Mouse (Mus musculus) gonadal fat pad, adult 2 months (tissue): ENCODE data around the gene Ube2f. TPM values are rescaled to one million over a fixed set of nuclear protein-coding genes. Genes with fewer than 3 reads are reported as not detected.

Experiments
- DNase-seq: peaks from one replicate; pipeline ENCODE4 v3.0.0-alpha.2; 2012; ENCODE audit warnings: low read depth
- polyA plus RNA-seq: library from polyadenylated mRNA; depleted of rRNA; stranded (reverse); fragments of >200 nt; gene quantifications from 2 replicates; pipeline ENCODE4 v1.2.3, GENCODE M21; 2012; rRNA removed

Ube2f gene
- 35.1 and 37.7 TPM in 2 replicates for polyA plus RNA-seq

DNA sequence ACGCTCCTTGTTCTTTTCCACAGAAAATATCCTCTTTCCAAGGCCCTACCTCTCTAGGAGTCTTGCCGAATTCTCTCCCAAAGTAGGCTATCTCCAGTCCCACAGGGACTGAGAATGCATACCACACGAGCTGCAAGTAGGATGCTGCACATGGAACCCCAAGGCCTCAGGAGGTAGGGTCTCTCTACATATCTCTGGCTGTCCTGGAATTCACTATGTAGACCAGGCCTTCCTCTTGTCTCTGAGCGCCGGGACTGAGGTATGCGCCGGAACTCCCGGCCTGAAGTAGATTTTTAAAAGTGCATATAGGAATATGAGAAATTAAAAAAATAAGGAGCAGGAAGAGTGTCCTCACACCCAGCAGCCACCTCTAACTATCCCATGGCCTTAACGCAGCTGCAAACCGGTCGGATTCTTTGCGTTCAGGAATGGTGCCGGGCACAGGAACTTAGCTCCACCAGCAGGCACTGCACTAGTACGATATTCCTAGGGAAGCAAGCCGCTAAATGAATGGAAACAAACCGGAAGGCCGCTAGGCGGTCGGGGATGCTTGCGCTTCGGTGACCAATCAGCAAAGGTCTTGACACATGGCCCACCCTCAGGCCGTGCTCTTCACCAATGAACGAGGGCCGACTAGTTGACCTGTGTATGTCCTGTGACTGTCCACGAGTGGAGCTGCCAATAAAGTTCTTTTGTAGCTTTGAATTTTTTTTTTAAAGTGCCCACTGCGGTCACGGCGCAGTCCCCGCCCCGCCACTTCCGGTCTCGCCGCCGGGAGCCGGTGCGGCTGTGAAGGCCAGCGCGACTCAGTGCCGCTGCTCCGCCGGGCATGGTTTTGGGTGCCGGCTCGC lies at the start of gene Ube2f:
TSS of gene Ube2f (plus strand) at position 741 of the 851 bp plus-strand sequence.
- DNase-seq: peak; percentile 87

DNA sequence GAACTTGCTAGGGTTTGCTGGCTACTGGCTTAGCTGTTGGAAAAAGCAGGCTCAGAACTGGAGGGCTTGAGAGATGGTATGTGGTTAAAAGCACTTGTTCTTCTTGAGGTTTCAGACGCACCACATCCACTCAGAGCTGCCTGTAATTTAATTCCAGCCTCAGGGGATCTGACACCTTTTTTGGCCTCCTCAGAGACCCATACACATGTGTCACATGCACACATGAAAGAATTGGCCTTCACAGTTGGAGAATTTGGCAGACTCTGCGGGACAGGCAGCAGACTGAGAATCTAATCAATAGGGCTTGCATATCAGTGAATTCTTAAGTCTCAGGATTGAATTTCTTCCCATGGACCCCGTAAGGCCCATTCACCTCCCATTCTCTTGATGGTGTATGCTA lies 49.0 kb upstream of the Ube2f start:
- no peak for DNase-seq

DNA sequence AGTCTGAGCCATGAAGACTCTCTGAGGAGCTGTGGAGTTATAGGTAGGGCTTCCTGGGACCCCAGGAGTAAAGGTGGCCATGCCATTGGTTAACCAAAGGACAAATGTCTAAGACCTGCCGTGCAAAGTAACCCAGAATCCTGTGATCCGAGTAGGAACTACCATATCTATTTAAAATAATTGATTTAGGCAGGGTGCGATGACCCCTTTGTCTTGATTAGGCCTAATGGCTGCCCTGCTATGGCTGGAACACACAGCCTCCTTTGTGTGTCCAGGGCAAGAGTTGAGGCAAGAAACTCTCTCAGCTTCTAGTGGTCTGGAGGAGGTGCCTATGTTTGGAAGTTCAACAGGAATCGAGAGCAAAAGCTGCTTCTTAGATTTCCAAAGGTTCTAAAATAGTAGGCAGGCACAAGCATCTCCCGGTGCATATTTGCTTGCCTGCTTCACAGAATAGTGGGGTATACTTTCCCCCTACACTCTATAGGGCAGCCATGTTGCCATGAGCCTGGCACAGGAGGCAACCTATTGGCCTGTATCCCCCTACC lies 45.8 kb upstream of the Ube2f start:
- DNase-seq: no peak

DNA sequence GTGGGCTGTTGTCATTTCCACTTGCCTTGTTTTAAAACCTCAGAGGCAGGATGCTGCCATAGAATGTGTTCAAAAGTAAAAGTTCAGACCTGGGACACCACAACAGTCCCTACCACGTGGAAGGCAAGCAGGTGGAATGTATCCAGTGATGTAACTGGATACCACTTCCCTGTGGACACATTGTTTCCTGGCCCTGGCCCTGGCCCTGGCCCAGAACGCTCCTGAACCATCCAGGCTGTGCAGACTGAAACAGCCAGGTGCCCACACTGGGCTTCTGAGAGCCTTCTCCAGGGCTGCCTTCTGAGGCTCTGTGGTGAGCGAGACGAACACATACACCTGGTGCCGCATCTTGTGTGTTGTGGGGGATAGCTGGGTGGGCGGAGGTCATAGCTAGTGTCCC lies 44.5 kb upstream of the Ube2f start:
- no peak for DNase-seq

DNA sequence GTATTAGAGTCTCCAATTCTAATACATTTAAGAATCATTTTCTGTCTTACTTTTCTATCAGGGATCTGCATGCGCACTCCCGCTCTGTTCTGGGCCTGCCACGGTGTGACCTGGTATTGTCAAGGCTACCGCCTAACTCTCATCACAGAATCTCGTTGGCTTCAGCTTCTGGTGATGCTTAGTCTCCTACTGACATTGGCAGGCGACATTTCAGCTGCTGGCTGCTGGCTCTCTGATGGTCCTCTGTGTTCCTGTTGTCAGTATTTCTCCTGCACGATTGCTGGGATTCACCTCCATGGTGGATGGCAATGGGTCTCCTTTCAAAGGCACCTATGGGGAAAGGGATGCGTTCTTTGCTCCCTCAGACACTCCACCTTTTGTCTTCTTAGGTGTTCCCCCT lies 43.8 kb upstream of the Ube2f start:
- no peak for DNase-seq

DNA sequence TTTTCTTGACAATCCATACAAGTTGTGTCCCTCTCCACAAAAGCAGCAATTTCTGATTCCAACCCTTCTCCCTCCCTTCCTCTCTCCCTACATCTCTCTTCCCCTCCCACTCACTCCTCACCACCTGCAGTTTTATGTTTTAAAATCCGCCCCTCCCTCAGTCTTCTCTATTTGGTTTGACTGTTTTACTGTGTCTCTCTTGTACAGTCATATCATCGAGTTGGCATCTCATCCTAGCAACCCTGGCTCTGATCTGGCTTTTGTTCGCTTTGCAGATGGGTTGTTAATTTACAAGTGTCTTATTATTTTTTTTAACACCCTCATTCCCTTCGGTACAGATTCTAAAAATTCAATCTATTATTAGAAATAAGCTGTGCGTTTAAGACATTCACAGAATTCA lies 43.2 kb upstream of the Ube2f start:
- DNase-seq: no peak

DNA sequence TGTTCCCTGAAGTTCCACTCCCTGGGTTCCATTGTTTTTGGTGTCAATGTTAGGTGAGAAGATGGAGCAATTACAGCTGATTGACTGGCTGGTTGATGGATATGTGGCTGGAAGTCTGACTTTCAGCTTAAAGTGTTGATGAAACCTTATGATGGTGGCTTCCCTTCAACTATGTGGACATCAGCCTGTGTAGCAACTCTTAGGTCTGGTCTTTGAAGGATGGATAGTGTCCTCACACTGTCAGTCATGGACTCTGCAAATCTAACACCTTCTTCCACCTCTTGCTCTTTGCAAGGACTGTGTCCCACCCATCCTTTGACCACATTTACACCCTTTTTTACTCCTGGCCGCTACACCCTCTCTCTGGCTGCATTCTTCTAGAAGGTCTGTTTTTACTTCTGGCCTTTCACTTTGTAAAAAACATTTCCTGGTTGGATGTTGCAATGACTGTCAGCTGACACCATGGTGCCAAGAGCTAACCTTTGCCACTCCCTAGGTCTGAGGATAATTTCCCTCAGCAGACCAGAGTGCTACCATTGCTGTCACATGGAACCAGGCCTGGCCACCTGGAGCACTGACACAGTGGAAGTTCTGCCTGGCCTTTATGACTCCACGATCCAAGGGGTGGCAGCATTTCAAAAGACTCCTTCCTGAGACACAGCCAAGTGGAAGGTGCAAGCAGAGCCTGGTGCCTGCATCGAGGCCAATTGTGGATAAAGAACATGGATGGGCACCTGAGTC lies 42.6 kb upstream of the Ube2f start:
- DNase-seq: no peak

DNA sequence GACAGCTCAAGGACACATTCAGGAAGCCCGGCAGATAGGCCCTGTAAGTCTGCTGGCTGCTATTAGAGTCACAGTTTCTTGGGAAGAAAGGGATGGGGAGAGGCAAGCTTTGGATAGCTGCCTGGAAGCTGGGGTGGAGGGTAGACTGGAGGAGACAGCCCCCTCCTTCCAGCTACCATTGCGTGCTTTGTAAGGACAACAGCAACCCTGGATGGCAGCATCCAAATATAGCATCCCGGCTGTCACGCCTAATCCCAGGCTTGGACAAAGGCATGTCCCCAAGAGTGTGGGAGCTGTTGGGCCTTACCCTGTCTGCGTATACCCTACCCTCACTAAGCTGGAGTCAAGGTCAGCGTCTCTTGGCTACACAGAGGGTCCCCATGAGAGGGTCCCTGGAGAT lies 40.8 kb upstream of the Ube2f start:
- DNase-seq: no peak

DNA sequence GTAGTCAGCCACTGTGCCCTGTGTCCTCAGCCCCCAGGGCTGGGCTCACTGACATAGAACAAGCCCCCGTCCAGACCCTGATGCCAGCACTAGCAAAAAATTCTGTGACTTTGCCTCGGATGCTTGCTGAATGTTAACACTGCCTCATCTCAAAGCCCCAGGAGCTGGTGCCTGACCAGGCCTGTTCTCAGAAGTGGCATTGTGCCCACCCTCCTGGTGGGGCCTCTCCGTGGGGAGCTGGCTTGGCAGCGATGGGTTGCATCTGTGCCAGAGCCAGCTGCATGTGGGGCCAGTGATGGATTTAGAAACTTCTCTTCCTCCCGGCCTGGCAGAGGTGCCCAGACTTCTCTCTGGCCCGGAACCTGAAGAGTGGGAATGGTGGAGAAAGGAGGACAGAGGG lies 40.3 kb upstream of the Ube2f start:
- DNase-seq: no peak

DNA sequence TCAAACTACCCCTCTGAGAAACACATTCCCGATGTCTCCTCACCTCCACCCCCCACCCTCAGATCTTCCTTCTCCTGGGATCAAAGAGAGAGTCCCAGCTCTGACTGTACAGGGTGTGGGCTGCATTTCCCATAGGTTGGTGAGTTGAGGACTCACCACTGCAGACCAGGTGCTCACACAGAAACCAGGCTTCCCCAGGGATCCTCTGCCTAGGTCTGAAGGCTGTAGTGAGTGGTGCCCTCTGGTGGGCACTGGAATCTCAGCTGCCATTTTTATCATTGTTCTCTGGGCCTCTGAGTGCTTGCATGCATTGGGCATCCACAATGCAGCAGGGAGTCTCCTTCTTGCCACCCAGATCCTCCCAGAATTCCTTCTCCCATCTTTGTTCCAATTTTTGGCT lies 39.0 kb upstream of the Ube2f start:
- no peak for DNase-seq

DNA sequence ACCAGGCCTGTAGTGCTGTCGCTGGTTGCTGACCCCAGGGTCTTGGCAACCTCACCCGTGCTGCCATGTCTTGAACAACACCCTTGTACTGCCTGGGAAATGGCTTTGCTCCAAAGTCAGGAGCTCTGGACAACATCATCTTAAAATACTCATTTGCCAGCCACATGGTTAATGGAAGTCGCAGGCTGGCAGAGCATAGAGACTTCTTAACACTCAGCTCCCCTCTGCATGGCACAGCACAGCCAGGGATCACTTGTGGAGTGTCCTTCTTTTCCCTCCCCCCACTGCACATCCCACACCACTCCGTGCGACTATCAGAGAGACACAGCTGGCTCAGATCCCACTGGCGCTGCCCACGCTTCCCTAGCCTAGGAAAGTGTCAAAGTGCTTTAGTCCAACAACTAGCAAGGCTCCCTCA lies 38.5 kb upstream of the Ube2f start:
- no peak for DNase-seq

DNA sequence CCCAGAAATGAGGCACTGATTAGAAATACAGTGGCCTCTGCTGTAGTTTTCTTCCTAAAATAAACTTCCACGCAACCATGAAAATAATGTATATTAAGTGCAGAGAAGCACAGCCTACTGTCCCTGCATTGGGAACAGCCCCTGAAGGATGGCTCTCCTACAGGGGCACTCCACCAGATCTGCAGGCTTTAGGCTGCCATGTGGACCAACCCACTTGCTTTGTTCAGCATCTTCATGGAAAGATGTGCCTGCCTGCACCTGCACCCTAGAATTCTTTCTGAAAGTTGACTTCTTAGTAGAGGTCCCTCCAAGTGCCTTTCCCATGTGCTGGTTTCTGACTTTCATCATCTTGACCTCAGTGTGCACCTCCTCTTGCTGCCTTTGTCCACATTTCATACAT lies 34.8 kb upstream of the Ube2f start:
- DNase-seq: no peak

DNA sequence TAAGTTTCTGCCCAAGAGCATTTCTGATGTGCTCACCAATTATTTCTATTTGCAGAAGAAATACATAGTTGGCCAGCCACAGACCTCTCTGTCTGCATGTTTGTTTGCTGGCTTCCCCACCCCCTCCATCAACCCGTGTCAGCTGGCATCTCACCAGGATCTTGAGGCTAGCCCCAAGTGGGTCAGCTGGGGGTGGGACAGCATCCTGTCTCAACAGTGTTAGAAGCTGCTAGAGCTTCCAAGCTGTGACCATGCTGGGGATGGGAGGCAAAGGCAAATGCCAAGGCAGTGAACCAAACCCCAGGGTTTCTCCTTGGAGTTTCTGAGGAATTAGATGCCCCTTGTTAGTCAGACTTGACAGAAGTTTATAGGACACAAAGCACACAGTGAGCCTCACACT lies 34.1 kb upstream of the Ube2f start:
- DNase-seq: no peak

DNA sequence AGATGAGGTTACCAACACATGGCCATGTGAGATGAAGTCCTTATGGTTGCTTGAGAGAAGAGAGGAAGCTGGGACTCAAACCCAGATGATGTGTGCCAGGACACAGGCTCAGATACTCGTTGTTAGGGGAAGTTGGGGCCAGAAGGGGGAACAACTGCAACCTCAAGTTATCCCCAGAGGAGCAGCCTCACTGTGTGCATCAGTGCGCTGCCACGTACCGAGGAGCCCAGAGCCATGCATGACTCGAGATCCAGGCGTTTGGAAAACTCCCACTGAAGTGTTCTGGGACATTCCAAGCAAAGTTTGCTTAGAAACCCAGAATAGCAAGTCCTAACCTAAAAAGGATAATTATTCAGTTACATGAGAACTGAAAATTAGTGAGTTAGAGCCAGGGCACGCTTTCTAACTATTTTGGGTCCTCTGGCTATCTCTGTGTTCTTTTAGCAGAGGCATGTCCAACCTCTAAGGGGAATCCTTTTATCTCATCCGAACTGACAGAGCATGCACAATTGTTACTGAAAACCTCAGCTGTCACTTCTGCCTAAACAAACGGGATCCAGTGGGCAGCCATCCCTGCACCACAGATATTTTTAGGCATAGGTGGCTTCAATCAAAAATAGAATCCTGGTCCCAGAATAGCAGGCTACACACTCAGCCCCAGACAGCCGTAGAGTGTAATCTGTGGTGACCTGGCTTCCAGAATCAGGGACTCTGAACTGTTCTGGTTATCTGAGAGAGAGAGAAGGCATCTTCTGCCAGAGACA lies 33.4 kb upstream of the Ube2f start:
- DNase-seq: no peak

DNA sequence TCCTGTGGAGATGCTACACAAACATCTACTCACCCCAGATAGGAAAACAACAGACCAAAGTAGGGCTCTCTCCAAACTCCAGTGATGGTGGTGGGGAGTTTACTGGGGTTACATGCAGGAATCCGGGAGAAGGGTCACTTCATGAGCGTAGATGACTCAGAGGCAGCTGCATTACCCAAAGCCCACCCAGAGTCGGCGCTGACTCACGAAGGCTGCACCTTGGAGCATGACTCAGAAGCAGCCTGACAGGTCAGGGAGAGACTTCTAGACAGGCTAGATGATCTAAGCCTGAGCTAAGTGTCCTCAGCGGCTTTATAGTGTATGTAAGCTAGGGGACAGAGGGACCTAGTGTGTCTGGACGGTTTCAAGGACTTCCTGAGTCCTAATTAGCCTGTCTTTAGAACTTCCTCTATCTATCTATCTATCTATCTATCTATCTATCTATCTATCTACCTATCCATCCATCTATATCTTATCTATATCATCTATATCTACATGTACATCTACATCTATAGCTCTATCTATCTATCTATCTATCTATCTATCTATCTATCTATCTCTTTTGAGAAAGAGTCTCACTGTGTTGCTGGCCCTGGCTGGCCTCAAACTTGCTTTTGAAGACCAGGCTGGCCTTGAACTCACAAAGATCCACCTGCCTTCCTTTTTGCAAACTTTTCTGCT lies 30.3 kb upstream of the Ube2f start:
- DNase-seq: no peak

DNA sequence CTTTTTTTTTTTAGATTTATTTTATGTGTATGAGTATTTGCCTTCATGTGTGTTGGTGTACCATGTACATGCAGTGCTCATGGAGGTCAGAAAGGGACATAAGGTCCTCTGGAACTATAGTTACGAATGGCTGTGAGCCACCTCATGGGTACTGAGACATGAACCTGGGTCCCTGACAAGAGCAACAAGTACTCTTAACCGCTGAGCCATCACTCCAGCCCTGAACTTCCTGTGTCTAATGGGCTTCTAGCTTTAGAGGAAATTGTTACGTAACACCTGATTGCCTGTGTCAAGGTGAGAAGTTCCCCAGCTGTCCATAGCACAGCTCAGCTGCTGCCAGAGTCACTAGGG lies 29.8 kb upstream of the Ube2f start:
- DNase-seq: no peak

DNA sequence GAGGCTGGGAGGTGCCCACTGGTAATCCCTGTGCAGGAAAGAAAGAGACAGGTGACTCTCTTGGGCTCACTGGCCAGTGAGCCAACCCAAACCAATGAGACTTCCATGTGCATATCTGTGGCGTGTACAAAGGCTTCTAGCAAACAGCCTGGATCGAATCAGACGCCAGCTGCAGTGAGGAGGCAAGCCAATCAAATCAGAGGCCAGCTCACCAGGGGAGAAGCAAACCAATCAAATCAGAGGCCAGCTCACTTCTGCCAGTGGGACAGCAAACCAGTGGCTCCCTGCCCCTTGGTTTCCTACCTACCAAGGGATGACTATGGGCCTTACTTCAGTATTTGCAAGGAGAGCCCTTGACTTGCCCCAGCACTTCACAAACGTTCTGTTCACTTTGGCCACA lies 23.5 kb upstream of the Ube2f start:
- no peak for DNase-seq

DNA sequence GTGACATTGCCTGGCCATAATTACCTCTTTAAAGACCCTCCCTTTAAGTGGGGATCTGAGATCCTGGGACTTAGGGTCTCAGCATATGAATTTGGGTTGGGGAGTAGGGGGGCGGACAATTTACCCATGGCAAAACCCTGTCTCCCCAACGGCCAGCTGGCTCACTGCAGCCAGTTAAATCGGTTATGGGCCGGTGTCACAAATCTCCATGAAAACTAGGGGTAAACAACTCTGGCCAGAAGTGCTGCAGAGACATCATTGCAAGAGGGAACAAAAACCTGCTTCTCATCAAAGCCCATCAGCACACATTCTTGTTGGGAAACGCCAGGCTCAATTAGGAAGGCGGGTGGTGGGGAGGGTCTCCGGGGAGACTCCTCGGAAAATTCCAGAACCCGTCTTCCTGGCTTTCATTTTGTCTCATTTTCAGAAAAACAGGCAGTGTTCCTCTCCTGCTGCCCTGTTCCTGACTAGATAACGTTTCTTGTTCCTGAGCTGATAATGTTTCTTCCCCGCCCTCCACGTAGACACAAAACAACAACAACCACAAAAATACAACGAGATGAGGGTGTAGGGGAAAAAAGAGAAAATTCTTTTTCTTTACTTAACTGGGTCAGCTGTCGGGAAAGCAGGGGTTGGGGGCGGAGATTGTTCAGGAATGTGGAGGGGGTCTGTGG lies 22.6 kb upstream of the Ube2f start:
- no peak for DNase-seq

DNA sequence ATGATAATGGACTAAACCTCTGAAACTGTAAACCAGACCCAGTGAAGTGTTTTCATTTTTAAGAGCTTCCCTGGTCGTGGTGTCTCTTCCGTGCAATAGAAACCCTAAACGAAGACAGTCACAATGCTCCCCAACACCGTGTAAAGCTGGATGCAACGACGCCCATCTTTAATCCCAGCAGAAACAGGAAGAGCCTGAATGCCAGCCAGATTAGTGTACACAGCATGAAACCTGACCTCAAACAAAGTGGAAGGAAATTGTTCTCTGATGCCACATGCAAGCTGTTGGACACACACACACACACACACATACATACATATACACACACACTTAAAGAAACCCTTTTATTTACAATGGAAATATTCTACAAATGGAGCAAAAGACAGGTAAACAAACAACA lies 19.0 kb upstream of the Ube2f start:
- no peak for DNase-seq

DNA sequence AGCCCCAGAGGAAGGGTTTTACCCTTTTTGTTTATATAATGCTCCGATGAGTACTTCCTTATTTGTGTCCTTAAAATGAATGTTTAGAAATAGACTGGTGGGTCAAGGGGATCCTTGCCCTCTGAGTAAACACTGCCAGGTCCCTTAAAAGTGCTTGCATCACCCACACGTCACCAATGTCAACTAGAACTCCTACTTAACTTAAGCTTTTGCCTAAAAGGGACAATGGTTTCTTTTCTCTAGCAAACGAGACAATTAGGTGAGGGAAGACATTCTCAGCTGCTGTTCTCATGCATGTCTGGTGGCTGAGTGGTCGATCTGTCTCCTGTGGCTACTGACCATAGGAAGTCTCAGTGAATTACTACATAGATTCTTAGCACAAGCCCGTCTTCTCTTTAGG lies 18.2 kb upstream of the Ube2f start:
- DNase-seq: no peak

DNA sequence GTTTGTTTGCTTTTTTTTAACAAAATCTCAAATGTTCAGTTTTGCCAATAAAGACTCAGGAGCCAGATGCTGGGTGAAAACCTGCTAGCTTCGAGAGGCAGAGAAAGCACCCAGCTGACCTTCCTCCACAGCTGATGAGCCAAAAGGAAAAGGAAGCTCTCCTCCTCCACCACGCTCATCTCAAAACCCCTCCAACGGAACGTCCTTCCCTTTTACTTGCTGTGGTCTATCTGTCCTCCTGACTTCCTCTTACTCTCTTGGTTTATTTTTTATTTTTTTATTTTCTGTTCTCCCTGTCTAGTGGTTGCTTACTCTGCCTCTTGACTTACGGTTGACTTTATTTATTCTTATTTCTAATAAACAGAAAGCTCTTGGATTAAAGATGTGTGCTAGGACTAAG lies 14.7 kb upstream of the Ube2f start:
- DNase-seq: no peak
